Mouse (Mus musculus): ENCODE measurements around the gene Mfsd1. TPM values are rescaled to one million over a fixed set of nuclear protein-coding genes. Genes with fewer than 3 reads are reported as not detected.

The Mfsd1 gene
- polyA plus RNA-seq, 1 experiment, result 20.2 TPM

GRCm38 (mm10) chr3:67645640-67646466 lies 63.3 kb downstream of the Mfsd1 start:
- H3K4me3 ChIP-seq (replicated peaks; ENCODE audit: control insufficient read depth, low read depth, low read length), result no peak overlapping the region
- no peaks in the 10 kb centered on the region for H3K4me1 ChIP-seq (ENCODE audit: control insufficient read depth, insufficient read depth, low read length)
- no peak overlapping the region for H3K27ac ChIP-seq (ENCODE audit: control insufficient read depth, insufficient read depth, low read depth, low read length, poor library complexity)
- WGBS, result 82% methylated on average over 7 of the region's 7 CpGs
- TF ChIP-seq POLR2A (IDR thresholded peaks at IDR 0.05; ENCODE audit: borderline replicate concordance, control insufficient read depth, low read depth, low read length) (no peak), CTCF (IDR thresholded peaks at IDR 0.05; ENCODE audit: control insufficient read depth, insufficient read depth, low read length) (no peak)

Other genes with a start within 250 kb of the Mfsd1 start
- gene Mlf1, start 208.6 kb upstream of the Mfsd1 start, polyA plus RNA-seq (2011; ENCODE audit: insufficient read depth, insufficient read length, low replicate concordance, missing spikeins), result not detected in 2 replicates
- gene Gm17402, start 207.6 kb upstream of the Mfsd1 start, polyA plus RNA-seq (2011; ENCODE audit: insufficient read depth, insufficient read length, low replicate concordance, missing spikeins), result not detected in 2 replicates
- 8.0 and 13.0 TPM in 2 replicates for gene Gfm1, start 152.6 kb upstream of the Mfsd1 start, polyA plus RNA-seq (2011; ENCODE audit: insufficient read depth, insufficient read length, low replicate concordance, missing spikeins)
- 5.6 and 7.7 TPM in 2 replicates for gene Lxn, start 118.8 kb upstream of the Mfsd1 start, polyA plus RNA-seq (2011; ENCODE audit: insufficient read depth, insufficient read length, low replicate concordance, missing spikeins)
- gene Rarres1, start 67.2 kb upstream of the Mfsd1 start, polyA plus RNA-seq (2011; ENCODE audit: insufficient read depth, insufficient read length, low replicate concordance, missing spikeins), result not detected in 2 replicates